ENCODE assay signal across 15 mouse cellular contexts in genomic region chr6:31222024-31222579, GRCm38 (mm10).
DNase-seq lines count a peak whose midpoint lies in the region; TF ChIP-seq lines count a peak whose summit lies in the region.
"Had no signal": no experiment of that assay in that cellular context is flagged by ENCODE, and none has a peak within 500 bp of the region (broad histone marks: within the 10 kb centered on the region; RNA-seq: fewer than 3 reads in every experiment).

No protein-coding gene starts in this region.

- H3K4me2 ChIP-seq in CH12.LX (ENCODE audit: insufficient read depth, low read depth, poor library complexity, severe bottlenecking), result peak overlapping the region; percentile 96; the same call in 1 of the 2 replicates
- H3K4me2 ChIP-seq: kidney, embryonic 15.5 days; limb, embryonic 12.5 days; lung, embryonic 15.5 days; stomach, embryonic 15.5 days had no signal

- dilution Hi-C loops in CH12.LX (cut with MboI; ENCODE audit: extremely low pct_ligation_motif_present, extremely low pct_unique_long_range_greater_than_20kb, low sequenced_read_pairs), result no loop called here

- H3K36me3 ChIP-seq in CH12.LX (replicated peaks in 1 of 2; ENCODE audit: control insufficient read depth in 1 of 2, insufficient read depth in 1 of 2, low read length in 1 of 2), result no peaks in the 10 kb centered on the region
- H3K36me3 ChIP-seq: hindbrain, embryonic 10.5 days; kidney, embryonic 15.5 days; limb, embryonic 12.5 days; lung, embryonic 15.5 days; stomach, embryonic 15.5 days had no signal

- no peak for TF ChIP-seq POLR2A in CH12.LX (IDR thresholded peaks at IDR 0.05; ENCODE audit: low read depth, low read length)

- peak overlapping the region; percentile 87 for H3K4me3 ChIP-seq in left cerebral cortex, adult 2 months
- H3K4me3 ChIP-seq in CH12.LX (replicated peaks in 1 of 3; ENCODE audit: low read depth in 2 of 3, low read length in 2 of 3, poor library complexity in 1 of 3), result no peak overlapping the region
- H3K4me3 ChIP-seq: hindbrain, embryonic 10.5 days; kidney, embryonic 15.5 days; limb, embryonic 12.5 days; lung, embryonic 15.5 days; stomach, embryonic 15.5 days had no signal

- TF ChIP-seq EP300 in CH12.LX (IDR thresholded peaks at IDR 0.05; ENCODE audit: low read length), result no peak

- in situ Hi-C loops in CH12.LX (cut with MboI; ENCODE audit: low pct_ligation_motif_present, low pct_unique_long_range_greater_than_20kb, low sequenced_read_pairs), result loop anchor here (25.0 kb wide), 1 partner anchor 165 kb away; the partner anchor contains the start of gene Mkln1

- no peak for TF ChIP-seq CTCF in left cerebral cortex, adult 2 months (IDR thresholded peaks at IDR 0.05)
- TF ChIP-seq CTCF in CH12.LX (conservative IDR thresholded peaks at IDR 0.05 in 1 of 2, IDR thresholded peaks at IDR 0.05 in 1 of 2; ENCODE audit: low read depth in 2 of 2, low read length in 2 of 2), result no peak

- intact Hi-C loops in heart, postnatal 25 days (cut with DNase I), result loop anchor here (5.0 kb wide), 1 partner anchor 60 kb away; no protein-coding TSS in a partner anchor
- intact Hi-C loops in left cerebral cortex, adult 2 months (cut with DNase I), result no loop called here
- intact Hi-C loops in left cerebral cortex, postnatal 14 days (cut with DNase I), result loop anchor here (5.0 kb wide), 1 partner anchor 85 kb away; no protein-coding TSS in a partner anchor

- peak; percentile 92 for DNase-seq in heart, adult 11 months
- no peak for DNase-seq in heart, postnatal 25 days (ENCODE audit: low spot score)
- no peak for DNase-seq in left cerebral cortex, adult 2 months (ENCODE audit: extremely low spot score in 1 of 2, low spot score in 2 of 2)
- DNase-seq in left cerebral cortex, postnatal 14 days (ENCODE audit: low spot score in 2 of 2), result no peak
- no peak for DNase-seq in CH12.LX (ENCODE audit: extremely low read depth)
- peak; percentile 43 for DNase-seq in induced T-regulatory cell, adult 2 months (ENCODE audit: low read depth)
- no peak for DNase-seq in frontal cortex, adult 2 months (ENCODE audit: extremely low spot score in 1 of 2, low spot score in 1 of 2)
- DNase-seq: layer of hippocampus, postnatal 36 days; right cerebral cortex, postnatal 4 days; thymus, postnatal 36 days had no signal

- H3K79me2 ChIP-seq in CH12.LX (replicated peaks; ENCODE audit: control insufficient read depth, extremely low read depth, insufficient read depth, poor library complexity, severe bottlenecking), result peaks cover 15% of the 10 kb centered on the region

- peak overlapping the region; percentile 100 for H3K27ac ChIP-seq in left cerebral cortex, adult 2 months
- no peak overlapping the region for H3K27ac ChIP-seq in CH12.LX (ENCODE audit: insufficient read depth, low read depth)
- H3K27ac ChIP-seq: hindbrain, embryonic 10.5 days; kidney, embryonic 15.5 days; limb, embryonic 12.5 days; lung, embryonic 15.5 days; stomach, embryonic 15.5 days had no signal

- H3K9me3 ChIP-seq in CH12.LX (replicated peaks; ENCODE audit: low read length), result no peaks in the 10 kb centered on the region
- H3K9me3 ChIP-seq: hindbrain, embryonic 10.5 days; kidney, embryonic 15.5 days; limb, embryonic 12.5 days; lung, embryonic 15.5 days; stomach, embryonic 15.5 days had no signal

- no peak overlapping the region for H3K9ac ChIP-seq in CH12.LX (ENCODE audit: insufficient read depth, low read depth)
- H3K9ac ChIP-seq: kidney, embryonic 15.5 days; limb, embryonic 12.5 days; lung, embryonic 15.5 days; stomach, embryonic 15.5 days had no signal

- H3K27me3 ChIP-seq in CH12.LX (replicated peaks), result no peaks in the 10 kb centered on the region

- no peak for TF ChIP-seq RAD21 in CH12.LX (IDR thresholded peaks at IDR 0.05; ENCODE audit: low read depth, low read length)

- H3K4me1 ChIP-seq in CH12.LX (ENCODE audit: control insufficient read depth in 1 of 2, insufficient read depth in 2 of 2), result peaks cover 6 to 22% of the 10 kb centered on the region in 2 experiments; a peak in 3 of 4 replicates

TF ChIP-seq in CH12.LX, 34 proteins besides CTCF, POLR2A, EP300 and RAD21:
- TF ChIP-seq PAX5 (IDR thresholded peaks at IDR 0.05; ENCODE audit: low read length) (no peak), NELFE (IDR thresholded peaks at IDR 0.05; ENCODE audit: low read depth, low read length) (no peak), ZMIZ1 (IDR thresholded peaks at IDR 0.05; ENCODE audit: low read depth, low read length) (no peak), CHD1 (IDR thresholded peaks at IDR 0.05; ENCODE audit: low read depth, low read length) (no peak), HCFC1 (IDR thresholded peaks at IDR 0.05; ENCODE audit: low read depth, low read length) (no peak), TCF12 (IDR thresholded peaks at IDR 0.05; ENCODE audit: low read depth, low read length) (no peak), IRF4 (IDR thresholded peaks at IDR 0.05; ENCODE audit: low read depth, low read length) (no peak), MXI1 (IDR thresholded peaks at IDR 0.05; ENCODE audit: low read depth, low read length) (no peak), RCOR1 (conservative IDR thresholded peaks at IDR 0.05; ENCODE audit: low read depth, low read length) (no peak), E2F4 (IDR thresholded peaks at IDR 0.05; ENCODE audit: insufficient replicate concordance, low read depth, low read length) (no peak), SIN3A (IDR thresholded peaks at IDR 0.05; ENCODE audit: low read length) (no peak)
TF ChIP-seq in CH12.LX: peak in this region for 0.

Comparison
In these comparisons a context has a peak if more than half of its experiments do, and no peak if none do; other contexts are left out.
1. DNase-seq: peak in heart, adult 11 months (single experiment) and induced T-regulatory cell, adult 2 months (single experiment); none in heart, postnatal 25 days (single experiment), left cerebral cortex, adult 2 months (0 of 2), left cerebral cortex, postnatal 14 days (0 of 2), CH12.LX (single experiment) and frontal cortex, adult 2 months (0 of 2).